In genomic region chr10:115551069-115551468, GRCm38 (mm10) we compare ENCODE assay signal across 2 mouse cellular contexts.
TF ChIP-seq lines count a peak whose summit lies in the region.

No protein-coding gene starts in this region.

TF ChIP-seq in CH12.LX, 34 proteins besides CTCF, POLR2A, EP300 and RAD21:
- TF ChIP-seq CHD1 (IDR thresholded peaks at IDR 0.05; ENCODE audit: low read depth, low read length) (no peak), JUND (conservative IDR thresholded peaks at IDR 0.05; ENCODE audit: low read depth, low read length) (no peak), MAZ (IDR thresholded peaks at IDR 0.05; ENCODE audit: low read depth, low read length) (no peak), CHD2 (IDR thresholded peaks at IDR 0.05; ENCODE audit: low read length) (peak; percentile 66; the same call in 1 of the 2 replicates)

TF ChIP-seq in ES-E14, 5 proteins besides CTCF, POLR2A, EP300 and RAD21:
- no peak for TF ChIP-seq MAFK (IDR thresholded peaks at IDR 0.05; ENCODE audit: insufficient read depth, low read depth, low read length)
- TF ChIP-seq CHD2 (IDR thresholded peaks at IDR 0.05; ENCODE audit: low read depth, low read length), result peak; percentile 69
